Mouse (Mus musculus): ENCODE measurements around the gene Slc25a25. TPM values are rescaled to one million over a fixed set of nuclear protein-coding genes. Genes with fewer than 3 reads are reported as not detected.

The Slc25a25 gene
- polyA plus RNA-seq, 1 experiment: 6.9 TPM

DNA sequence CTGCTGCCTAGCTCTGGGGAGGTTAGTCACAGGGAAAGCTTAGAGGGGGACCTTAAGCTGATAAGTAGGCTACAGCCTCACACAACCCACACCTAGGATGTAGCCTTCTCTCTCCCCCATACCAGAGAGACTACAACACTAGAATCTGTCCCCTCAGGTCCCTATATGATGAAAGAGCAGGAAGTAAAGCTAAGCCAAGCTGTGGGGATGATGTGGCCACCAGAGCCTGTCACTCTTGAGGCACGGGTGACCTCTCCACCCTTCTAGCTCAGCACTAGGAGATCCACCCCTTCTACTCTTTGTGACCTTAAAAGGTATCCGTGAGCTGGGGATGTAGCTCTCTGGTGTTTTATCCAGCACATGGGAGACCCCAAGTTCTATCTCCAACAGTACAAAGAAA is 62.1 kb downstream of the Slc25a25 start:
- no peak overlapping the region for H3K4me3 ChIP-seq (ENCODE audit: insufficient read depth, low read length)
- H3K4me1 ChIP-seq (ENCODE audit: control insufficient read depth, insufficient read depth, low read length): peaks cover 24% of the 10 kb centered on the region
- H3K27ac ChIP-seq (ENCODE audit: insufficient read depth, low read depth, low read length): no peak overlapping the region
- TF ChIP-seq POLR2A (IDR thresholded peaks at IDR 0.05; ENCODE audit: borderline replicate concordance, low read depth, low read length): no peak
- no peak for TF ChIP-seq CTCF (IDR thresholded peaks at IDR 0.05; ENCODE audit: low read depth, low read length)

DNA sequence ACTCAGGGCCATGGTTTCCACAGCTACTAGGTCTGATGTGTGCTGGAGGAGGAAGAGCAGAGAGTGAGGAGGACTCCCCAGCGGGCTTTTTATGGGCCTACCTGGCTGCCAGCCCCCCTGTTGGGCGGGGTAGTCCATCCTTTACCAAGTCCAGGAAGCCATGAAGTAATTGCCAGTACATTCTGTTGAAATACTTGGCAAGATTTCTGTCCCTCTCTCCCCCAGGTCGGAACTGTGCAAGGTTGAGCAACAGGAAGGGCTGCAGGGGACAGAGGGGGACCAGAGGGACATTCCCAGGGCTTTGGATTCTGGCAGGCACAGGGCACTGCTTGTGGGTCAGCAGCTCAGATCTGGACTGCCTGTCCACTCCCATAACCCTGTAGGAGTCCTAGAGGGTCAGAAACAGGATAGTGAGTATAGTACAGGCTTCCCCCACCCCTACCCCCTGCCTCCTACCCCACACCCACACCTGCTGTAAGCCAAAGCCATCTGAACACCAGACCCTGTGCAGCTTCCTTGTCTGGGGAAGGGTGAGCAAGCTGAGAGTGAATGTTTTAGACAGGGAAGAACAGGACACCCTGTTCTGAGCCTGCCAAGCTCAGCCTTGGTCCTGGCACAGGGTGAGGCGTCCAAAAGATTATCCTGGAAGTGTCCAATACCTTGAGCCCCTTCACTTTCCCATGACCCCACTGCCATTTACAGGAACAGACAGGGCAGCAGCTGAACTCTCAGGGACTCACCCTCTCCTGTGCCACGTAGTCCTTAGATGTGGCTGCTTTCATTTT is 63.3 kb downstream of the Slc25a25 start, which contains the start of gene Lcn2:
Gene Lcn2, minus strand, starts transcription at position 547 of the 785 bp plus-strand sequence.
- H3K4me1 ChIP-seq (ENCODE audit: control insufficient read depth, insufficient read depth, low read length): peaks cover 24% of the 10 kb centered on the region
- no peak within 1 kb of the TSS for H3K27ac ChIP-seq (ENCODE audit: insufficient read depth, low read depth, low read length)
- TF ChIP-seq CTCF (IDR thresholded peaks at IDR 0.05; ENCODE audit: low read depth, low read length) (no peak), POLR2A (IDR thresholded peaks at IDR 0.05; ENCODE audit: borderline replicate concordance, low read depth, low read length) (no peak)
- no peak within 1 kb of the TSS for H3K4me3 ChIP-seq (ENCODE audit: insufficient read depth, low read length)

DNA sequence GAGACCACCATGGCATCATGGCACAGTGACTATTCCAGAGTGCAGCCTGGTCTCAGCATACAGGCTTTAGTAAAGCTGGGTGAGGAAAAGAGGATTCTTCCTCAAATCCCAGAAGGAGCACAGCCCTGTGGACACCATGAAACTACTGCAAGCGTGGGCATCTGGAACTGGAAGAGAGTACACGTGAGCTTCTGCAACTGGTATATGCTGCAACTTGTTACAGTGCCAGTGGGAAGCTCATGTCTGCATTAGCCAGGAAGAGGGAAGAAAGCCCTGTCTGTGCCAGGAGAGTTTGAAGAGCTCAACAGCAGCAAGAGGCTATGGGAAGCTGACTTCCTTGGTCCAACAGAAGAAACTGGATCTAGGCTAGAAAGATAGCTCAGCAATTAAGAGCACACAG is 68.6 kb downstream of the Slc25a25 start:
- no peak for TF ChIP-seq CTCF (IDR thresholded peaks at IDR 0.05; ENCODE audit: low read depth, low read length)
- TF ChIP-seq POLR2A (IDR thresholded peaks at IDR 0.05; ENCODE audit: borderline replicate concordance, low read depth, low read length): no peak
- peaks cover 34% of the 10 kb centered on the region for H3K4me1 ChIP-seq (ENCODE audit: control insufficient read depth, insufficient read depth, low read length)
- no peak overlapping the region for H3K4me3 ChIP-seq (ENCODE audit: insufficient read depth, low read length)
- H3K27ac ChIP-seq (ENCODE audit: insufficient read depth, low read depth, low read length): no peak overlapping the region

DNA sequence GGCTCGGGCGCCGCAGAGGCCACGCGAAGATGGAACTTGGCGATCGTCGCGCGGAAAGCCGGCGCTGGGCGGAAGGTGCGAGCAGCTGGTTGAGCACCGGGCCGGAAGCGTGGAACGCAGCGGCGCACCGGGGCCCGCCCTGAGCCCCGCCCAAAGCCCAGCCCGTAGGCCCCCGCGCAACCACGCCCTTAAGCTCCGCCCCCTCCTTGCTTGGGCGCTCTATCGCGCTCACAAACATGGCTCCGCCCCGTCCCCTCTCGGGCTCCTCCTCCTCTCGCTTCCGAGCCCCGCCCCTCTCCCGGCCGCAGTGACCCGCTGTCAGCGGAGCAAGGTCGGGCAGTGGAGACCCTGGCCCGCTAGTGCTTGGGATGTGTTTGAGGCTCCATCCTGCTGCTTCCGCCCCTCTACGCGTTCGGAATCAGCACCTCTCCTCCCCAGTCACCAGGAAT is 69.4 kb downstream of the Slc25a25 start, which contains the start of gene 1110008P14Rik:
Gene 1110008P14Rik, minus strand, starts transcription at position 164 of the 449 bp plus-strand sequence.
- peak within 1 kb of the TSS; percentile 95 for H3K4me3 ChIP-seq (ENCODE audit: insufficient read depth, low read length)
- no peak for TF ChIP-seq CTCF (IDR thresholded peaks at IDR 0.05; ENCODE audit: low read depth, low read length)
- no peak for TF ChIP-seq POLR2A (IDR thresholded peaks at IDR 0.05; ENCODE audit: borderline replicate concordance, low read depth, low read length)
- H3K4me1 ChIP-seq (ENCODE audit: control insufficient read depth, insufficient read depth, low read length): peaks cover 30% of the 10 kb centered on the region
- H3K27ac ChIP-seq (ENCODE audit: insufficient read depth, low read depth, low read length): no peak within 1 kb of the TSS

DNA sequence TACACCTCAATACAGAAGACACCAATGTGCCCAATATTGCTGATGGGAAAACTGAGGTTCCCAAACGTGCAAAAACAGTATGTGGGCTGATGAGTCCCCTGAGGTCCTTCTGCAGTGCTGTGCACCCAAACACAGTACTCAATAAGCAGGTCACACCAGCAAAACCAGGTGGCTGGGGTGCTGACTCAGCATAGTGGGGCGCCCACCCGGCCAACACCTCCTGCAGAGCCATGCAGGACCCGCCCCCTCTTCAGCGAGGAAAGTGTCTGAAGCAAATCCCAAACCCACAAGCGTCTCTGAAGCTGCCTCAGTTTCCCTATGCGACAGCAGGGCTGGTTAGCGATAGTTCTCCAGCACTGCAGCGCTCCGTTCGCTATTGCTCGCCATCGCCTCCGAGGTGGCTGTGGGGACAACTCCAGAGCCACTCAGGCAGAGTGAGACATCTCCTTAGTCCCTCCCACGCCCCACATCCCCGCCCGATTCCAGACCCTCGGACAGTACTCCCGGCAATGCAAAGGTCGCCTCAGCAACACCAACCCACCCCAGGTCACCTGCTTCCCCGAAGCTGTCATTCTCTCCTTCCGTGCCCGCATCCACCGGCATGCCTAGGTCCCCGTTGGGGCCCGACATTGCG is 70.0 kb downstream of the Slc25a25 start:
- no peak overlapping the region for H3K27ac ChIP-seq (ENCODE audit: insufficient read depth, low read depth, low read length)
- TF ChIP-seq POLR2A (IDR thresholded peaks at IDR 0.05; ENCODE audit: borderline replicate concordance, low read depth, low read length) (no peak; the same call in 1 of the 2 replicates), CTCF (IDR thresholded peaks at IDR 0.05; ENCODE audit: low read depth, low read length) (no peak)
- peak overlapping the region; percentile 95 for H3K4me3 ChIP-seq (ENCODE audit: insufficient read depth, low read length)

DNA sequence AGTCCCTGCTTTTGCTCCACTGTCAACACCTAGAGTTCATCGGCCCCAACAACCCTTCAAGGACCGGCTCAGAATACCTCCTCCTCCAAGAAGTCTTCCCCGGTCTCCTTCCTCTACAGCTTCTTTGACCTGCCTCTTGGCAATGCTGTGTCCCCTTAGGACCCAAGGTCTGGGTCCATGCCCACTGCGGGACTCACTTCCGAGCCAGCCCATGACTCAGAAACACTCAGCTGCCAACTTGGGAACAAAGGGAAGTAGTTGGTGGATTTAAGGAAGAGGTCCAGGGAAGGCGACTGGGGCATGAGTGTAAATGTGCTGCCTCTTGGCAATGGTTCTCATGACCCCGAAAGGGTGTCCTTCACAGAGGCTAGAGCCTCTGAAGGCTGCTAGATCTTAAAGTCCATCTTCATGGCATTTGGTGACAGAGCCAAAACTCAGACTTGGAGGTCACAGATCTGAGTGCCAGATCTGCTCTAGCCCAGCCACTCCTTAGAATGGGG is 71.2 kb downstream of the Slc25a25 start:
- Histone ChIP-seq H3K27ac (ENCODE audit: insufficient read depth, low read depth, low read length) (no peak overlapping the region), H3K4me3 (ENCODE audit: insufficient read depth, low read length) (no peak overlapping the region), H3K4me1 (ENCODE audit: control insufficient read depth, insufficient read depth, low read length) (peaks cover 25% of the 10 kb centered on the region)
- TF ChIP-seq POLR2A (IDR thresholded peaks at IDR 0.05; ENCODE audit: borderline replicate concordance, low read depth, low read length): no peak
- no peak for TF ChIP-seq CTCF (IDR thresholded peaks at IDR 0.05; ENCODE audit: low read depth, low read length)

More for the DNA sequence above, 70.0 kb downstream of the Slc25a25 start:
- peaks cover 30% of the 10 kb centered on the region for H3K4me1 ChIP-seq (ENCODE audit: control insufficient read depth, insufficient read depth, low read length)

DNA sequence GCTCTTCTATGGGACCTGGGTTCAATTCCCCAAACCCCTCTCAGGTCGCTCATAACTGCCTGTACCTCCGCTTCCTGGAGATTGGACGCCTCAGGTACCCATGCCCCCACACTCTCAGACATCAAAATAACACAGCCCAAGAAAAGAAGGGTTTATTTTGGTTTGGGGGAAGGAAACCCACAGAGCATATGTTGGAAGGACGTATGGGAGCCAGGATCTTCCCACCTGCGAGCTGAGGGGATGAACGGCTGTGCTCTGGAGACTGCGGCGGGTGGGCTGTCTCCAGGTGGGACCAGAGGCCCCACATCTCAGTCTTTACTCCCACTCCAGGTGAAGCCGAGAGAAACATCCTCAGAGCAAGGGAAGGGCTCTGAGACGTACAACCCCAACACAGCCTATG is 74.3 kb downstream of the Slc25a25 start:
- no peak for TF ChIP-seq POLR2A (IDR thresholded peaks at IDR 0.05; ENCODE audit: borderline replicate concordance, low read depth, low read length)
- TF ChIP-seq CTCF (IDR thresholded peaks at IDR 0.05; ENCODE audit: low read depth, low read length): no peak
- Histone ChIP-seq H3K4me1 (ENCODE audit: control insufficient read depth, insufficient read depth, low read length) (peaks cover 15% of the 10 kb centered on the region), H3K4me3 (ENCODE audit: insufficient read depth, low read length) (no peak overlapping the region), H3K27ac (ENCODE audit: insufficient read depth, low read depth, low read length) (no peak overlapping the region)

DNA sequence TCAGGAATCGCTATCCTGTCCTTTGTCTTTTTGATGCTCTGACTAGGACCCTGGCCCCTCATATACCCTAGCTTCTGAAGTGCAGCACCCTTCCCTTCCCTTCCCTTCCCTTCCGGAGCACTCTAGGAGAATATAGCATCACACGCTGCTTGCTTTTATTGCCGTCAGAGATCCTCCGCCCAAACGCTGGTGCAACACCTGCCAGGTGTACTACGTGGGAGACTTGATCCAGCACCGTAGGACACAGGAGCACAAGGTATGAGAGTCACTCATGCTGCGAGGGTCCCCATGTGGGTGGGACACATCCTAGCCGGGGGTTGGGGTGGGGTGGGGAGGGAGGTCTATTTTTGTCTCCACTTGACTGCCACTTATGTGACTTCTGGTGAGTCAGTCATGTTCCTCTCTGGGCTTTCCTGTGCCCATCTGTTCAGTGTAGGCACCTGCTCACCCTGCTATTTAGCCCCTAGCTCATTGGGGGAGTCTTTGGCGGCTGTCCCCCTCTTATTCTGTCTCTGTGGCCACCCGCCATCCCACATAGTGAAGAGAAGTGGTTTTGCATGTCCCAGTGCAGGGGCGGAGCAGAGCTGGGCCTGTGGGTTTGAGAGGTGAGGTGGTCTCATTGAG is 75.8 kb downstream of the Slc25a25 start:
- no peak overlapping the region for H3K27ac ChIP-seq (ENCODE audit: insufficient read depth, low read depth, low read length)
- TF ChIP-seq CTCF (IDR thresholded peaks at IDR 0.05; ENCODE audit: low read depth, low read length) (no peak), POLR2A (IDR thresholded peaks at IDR 0.05; ENCODE audit: borderline replicate concordance, low read depth, low read length) (no peak)
- no peak overlapping the region for H3K4me3 ChIP-seq (ENCODE audit: insufficient read depth, low read length)
- H3K4me1 ChIP-seq (ENCODE audit: control insufficient read depth, insufficient read depth, low read length): peaks cover 9% of the 10 kb centered on the region

DNA sequence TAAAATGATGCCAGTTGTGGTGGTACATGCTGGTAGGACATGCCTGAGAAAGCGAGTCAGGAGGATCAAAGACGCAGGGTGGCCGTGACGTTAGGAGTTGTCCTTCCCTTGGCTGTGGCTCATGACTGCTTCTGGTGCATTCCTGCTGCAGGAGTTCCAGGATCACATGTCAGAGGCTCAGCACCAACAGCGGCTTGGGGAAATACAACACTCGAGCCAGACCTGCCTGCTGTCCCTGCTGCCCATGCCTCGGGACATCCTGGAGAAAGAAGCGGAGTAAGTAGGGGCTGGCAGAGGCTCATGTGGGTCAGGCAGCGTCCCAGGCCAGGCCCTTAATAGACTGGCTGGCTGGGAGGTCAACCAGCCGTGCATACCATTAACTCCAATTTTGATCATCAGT is 77.1 kb downstream of the Slc25a25 start:
- Histone ChIP-seq H3K27ac (ENCODE audit: insufficient read depth, low read depth, low read length) (no peak overlapping the region), H3K4me3 (ENCODE audit: insufficient read depth, low read length) (no peak overlapping the region), H3K4me1 (ENCODE audit: control insufficient read depth, insufficient read depth, low read length) (no peaks in the 10 kb centered on the region)
- TF ChIP-seq CTCF (IDR thresholded peaks at IDR 0.05; ENCODE audit: low read depth, low read length) (no peak), POLR2A (IDR thresholded peaks at IDR 0.05; ENCODE audit: borderline replicate concordance, low read depth, low read length) (no peak)

All from bone marrow macrophage, adult 2 months (primary cell).